Mouse (Mus musculus) CD4-positive helper T cell, adult 2 months (primary cell): ENCODE results near the gene Gm13539.
A peak's percentile ranks its signal among the peaks of the same experiment; 100 is the strongest.
"Not testable (repeated sequence)": the region's sequence is repeated elsewhere in the genome, so short reads cannot be mapped to it uniquely, and the experiment has no call there.

Source experiments
- DNase-seq: peaks from one replicate; pipeline ENCODE4 v3.0.0-alpha.2; 2012; ENCODE audit warnings: low read depth, missing footprints, low spot score

The Gm13539 gene

DNA sequence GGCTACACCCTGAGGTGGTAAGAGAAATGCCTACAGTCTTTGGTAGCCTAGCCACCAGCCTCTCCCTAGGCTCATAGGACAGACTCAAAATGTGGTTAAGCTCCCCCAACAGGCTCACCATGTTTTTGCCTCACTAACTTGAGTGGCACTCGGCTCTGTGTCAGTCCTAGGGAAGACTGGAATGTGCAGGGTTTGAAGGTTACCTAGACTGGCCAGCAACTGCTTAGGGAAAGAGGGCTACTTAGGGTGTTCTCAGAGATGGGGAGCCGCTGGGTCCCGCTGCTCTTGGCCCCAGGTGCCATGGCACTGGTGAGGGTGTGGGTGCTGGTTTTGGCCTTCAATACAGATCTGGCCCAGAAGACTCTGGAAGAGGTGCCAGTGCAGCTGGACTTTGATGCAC is at the start of gene Gm13539:
Gene Gm13539 (plus strand): TSS at position 301 of the 400 bp plus-strand sequence.
- DNase-seq = no peak

DNA sequence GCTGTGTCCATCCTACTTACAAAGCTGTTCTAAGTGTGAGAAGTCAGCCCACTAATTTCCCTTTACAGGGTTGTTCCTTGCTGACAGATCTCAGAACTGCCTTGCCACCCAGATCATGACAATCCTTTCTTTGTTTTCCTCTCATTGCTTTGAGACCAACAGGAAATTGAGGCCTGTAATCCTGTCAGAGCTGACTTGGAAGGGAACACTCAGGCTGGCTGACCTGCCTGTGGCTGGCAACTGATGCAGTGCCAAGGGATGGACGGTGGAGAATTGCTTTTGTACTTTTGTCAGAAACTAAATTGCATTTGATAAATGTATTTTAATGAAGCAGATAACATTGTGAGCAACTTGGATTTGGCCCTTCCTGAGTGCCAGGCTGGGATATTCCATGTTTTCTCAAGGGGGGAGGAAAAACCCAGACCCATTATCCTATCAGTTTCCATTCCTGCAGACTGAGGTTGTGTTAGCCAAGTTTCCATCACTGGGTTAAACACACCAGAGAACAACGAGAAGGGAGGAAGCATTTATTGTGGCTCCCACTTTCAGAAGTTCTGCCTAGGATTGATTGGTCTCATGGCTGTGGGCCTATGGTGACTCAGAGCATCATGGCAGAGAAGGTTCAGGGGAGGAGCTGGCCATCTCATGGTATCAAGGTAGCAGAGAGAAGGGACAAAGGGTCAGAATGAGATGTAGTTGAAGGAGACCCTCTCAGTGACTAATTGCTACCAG is 48.7 kb upstream of the Gm13539 start:
- no peak for DNase-seq

DNA sequence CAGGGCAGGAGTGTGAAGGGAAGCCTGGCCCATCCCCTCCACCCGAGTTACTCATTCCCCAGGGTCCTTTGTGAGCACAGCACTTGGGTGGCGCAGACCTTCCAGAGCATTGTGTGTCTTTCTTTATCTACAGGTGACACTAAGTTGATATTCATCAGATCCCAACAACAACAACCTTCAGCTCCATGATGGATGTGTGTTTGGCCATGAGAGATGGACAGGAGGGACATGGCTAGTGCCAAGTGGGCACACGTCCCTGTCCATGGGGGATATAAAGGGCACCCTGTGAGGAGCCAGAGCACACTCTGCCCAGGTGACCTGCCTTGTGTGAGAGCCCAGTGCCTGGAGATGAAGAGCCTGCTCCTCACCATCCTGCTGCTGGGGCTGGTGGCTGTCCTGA is 45.3 kb upstream of the Gm13539 start, which contains the start of gene Obp2b:
Gene Obp2b (plus strand): TSS at position 301 of the 400 bp plus-strand sequence.
- DNase-seq = not testable (repeated sequence)

DNA sequence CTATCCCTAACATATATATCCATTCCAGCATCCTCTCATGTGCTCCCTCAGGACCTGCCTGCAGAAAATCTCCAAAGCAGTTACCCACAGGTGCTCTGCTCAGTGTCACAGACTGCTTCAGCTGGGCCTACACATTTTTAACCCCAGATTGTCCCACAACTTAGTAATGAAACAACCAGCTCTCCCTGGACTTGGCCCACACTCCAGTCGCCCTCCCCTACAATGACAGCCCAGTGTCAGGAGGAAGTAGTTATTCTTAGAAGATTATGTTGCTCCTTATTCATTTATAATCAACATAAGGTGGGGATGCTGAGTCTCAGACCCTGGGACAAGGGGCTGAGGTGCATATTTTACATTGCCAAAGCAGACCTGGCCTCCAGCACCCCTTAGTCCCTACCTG is 40.4 kb upstream of the Gm13539 start:
- DNase-seq = peak; percentile 13

DNA sequence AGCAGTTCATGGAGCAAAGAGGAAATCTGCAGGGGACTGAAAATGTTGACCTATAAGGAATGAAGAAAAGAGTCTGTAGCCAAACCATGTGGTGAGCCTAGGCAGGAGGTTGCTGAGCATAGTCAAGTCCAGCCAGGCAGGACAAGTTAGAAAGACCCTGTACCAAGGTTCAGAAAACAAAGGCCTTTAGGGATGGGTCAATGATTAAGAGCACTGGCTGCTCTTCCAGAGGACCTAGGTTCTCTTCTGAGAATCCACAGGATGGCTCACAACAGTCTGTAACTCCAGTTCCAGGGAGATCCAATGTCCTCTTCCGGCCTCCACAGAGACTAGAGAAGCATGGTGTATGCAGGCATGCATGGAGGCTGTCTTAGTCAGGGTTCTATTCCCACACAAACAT is 27.9 kb upstream of the Gm13539 start:
- DNase-seq = no peak

DNA sequence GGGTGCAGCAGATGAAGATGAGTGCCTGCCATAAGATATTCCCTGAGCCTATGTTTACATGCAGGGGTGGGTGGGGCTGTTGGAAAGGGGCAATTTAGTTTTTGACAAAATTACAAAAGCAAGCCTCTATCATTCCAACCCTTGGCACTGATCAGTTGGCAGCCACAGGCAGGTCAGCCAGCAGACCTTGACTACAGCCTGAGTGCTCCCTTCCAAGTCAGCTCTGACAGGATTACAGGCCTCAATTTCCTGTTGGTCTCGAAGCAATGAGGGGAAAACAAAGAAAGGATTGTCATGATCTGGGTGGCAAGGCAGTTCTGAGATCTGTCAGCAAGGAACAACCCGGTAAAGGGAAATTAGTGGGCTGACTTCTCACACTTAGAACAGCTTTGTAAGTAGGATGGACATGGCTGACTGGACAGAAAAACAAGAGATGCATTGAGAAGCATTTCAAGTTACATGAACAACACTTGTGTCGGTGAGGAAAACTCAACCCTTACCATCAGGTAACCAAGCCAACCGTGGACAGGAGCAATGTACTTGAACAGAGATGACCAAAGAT is 23.9 kb upstream of the Gm13539 start:
- no peak for DNase-seq

DNA sequence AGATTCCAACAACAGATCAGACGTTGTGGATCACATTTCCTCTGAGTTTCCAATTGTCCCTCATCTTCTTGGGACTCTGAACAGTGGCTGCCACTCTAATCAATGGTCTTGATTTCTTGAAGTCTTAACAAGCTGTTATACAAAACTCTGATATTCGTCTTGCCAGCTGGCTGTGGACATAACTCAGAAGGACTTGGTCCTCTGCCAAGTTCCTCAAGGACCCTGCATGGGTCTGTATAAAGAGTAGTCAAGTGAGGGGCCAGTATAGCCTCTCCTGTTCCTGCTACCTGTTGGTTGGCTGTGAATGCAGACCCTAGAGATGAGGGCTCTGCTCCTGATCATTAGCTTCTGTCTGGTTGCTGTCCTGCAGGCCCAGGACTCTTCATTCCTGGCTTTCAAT is 16.8 kb upstream of the Gm13539 start, which contains the start of gene Lcn3:
Gene Lcn3 (plus strand): TSS at position 301 of the 400 bp plus-strand sequence.
- no peak for DNase-seq

DNA sequence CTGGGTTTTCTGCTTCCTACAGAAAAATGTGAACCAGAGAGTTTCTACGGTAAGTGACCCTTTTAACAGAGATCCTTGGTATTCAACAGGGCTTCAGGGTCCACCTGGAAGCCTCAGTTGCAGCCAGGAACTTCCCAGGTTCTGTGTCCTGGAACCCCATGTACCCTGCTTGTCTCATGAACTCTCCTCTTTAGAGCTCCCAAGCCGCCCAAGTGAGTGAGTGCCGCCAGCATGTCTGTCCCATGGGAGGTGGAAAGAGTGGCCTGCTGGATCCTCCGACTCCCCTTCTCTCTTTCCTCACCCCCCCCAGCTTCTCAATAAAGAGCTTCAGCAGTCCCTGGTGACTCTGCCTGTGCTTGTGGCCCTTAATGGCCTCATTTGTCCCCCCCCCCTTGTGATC is 14.3 kb upstream of the Gm13539 start:
- DNase-seq = no peak

DNA sequence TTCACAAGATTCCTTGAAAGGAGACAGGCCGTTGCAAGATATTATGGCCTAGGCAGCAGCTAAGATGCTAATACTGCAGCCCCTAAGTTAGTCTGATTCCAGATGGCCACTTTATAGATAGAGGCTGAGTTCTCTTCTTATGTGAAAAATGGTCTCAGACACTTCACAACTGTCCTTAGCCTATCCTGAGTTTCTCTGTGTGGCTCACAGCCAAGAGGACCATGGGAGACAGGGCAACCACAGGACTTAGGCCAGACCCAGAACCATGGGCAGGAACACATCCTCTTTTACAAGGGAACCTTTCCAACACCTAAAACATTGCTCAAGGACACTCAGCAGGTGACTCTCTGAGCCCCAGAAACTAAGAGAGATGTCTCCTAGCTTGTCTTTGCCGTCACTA is 8.6 kb upstream of the Gm13539 start:
- no peak for DNase-seq

DNA sequence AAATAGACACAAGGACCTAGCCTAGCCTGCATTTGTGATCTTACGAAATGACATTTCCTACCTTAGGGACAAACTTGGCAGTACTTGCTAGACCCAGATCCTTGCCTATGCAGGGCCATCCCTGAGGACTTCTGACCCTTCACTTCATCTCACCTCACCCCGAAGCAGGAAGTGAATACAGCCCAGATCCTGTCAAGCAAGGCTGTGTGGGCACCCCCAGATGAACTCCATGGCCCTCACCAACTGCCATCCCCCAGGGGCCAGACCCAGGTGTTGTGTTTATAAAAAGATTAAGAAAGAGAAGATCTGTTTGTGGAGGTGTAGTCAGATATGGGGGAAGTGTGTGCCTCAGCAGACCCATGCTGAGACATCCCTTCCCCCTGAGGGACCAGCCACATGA is 7.4 kb upstream of the Gm13539 start:
- no peak for DNase-seq

DNA sequence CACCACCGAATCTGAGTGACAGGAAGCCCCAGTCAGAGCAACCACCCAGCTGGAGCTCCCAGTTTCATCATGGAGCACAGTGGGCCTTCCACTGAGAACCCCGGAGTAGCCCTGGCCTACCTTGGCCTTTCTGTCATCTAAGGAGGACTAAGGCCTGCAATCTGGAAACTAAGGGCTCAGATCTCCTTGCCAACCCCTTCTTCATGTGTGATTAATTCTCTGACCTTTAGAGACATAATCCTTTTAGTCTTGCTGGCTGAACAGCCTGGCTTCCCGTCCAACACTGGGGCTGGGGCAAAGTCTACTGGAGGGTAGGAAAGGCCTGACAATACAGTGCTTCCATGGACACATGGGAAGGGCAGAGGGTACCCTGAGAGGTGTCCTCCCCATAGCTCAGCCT is 6.1 kb upstream of the Gm13539 start:
- no peak for DNase-seq

DNA sequence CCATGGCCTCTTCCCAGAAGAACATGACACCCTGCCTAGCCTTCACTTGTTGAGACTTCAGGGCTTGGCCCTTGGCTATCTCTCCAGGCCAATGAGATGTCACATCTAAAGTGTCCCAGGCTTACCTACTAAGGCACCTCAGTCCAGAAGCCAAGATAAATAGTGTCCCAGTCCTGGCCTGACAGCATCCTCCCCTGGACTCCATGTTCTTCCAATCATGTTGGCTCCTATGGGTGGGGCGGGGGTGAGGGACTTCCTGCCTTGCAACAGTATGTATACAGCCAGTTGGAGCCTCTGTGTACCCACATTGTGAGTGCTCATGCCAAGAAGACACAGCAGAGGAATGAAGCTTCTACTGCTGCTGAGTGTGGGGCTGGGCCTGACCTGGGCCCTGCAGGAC is 5.3 kb upstream of the Gm13539 start, which contains the start of gene Lcn11:
Gene Lcn11 (plus strand): TSS at position 301 of the 400 bp plus-strand sequence.
- no peak for DNase-seq

DNA sequence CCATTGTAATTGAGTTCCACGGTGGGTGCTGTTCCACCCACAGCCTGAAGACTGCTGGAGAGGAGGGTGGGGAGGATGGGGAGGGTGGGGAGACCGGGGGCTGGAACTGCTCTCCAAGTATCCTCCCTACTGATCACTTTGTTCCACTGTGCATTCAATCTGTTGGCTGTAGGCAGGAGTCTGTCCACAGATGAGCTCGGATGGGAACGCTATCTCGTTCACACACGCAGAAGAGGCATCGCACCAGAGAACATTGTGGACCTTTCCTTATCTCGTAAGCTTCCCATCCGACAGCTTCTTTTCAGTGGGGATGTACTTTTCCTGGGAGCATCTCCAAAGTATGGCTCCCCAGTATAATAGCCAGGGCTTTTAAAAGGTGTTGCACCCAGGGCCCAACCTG is 3.0 kb upstream of the Gm13539 start:
- DNase-seq = no peak

DNA sequence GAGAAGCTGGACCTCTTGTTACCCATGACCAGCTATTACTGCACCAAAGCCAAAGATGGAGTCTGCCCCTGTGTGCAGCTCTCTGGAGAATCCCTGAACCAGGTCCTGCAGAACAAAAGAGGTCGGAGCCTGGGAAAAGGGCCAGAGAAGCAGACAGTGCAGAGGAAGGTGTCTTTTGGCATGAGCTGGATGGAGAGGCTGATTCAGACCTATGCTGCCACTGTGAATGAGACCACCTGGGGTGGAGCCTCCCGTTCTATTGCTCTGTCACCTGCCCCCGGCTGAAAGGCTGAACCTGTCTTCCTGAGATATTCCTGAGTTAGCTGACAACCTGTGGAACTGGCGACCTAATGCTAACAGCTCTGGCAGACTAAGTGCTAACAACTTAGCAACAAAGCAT is 1.1 kb upstream of the Gm13539 start:
- DNase-seq = no peak

DNA sequence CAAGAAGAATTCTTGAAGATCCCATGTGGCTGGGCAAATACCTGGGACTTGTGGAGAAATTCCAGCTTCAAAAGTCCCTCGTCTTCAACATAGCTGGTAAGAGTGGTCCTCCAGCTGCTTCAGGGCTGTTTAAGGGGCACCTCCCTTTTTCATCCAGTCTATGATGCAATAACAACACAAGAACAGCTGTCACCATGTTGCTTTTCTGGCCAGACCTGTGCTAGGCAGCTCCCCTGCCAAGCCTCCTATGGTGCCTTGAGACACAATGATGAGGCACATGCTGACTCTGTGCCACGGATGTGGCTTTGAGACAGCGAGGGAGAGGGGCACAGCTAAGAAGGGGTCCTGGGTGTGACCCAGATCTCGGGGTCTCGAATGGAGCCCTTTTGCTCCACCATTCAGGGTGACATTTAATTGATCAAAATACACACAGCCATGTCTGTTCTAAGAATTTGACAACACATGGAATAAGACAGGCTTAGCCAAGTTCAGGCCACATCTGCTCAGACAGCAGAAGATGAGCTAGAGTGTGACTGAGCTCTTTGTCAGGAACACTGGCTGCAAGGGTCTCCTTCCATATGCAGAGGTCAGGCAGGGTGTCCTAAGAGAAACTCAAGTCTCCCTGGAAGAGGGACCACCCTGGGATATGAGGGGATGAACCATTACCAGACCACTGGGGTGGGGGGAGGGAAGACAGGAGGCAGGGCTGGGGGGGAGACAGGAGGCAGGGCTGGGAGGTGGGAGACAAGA is 3.7 kb downstream of the Gm13539 start:
- no peak for DNase-seq

DNA sequence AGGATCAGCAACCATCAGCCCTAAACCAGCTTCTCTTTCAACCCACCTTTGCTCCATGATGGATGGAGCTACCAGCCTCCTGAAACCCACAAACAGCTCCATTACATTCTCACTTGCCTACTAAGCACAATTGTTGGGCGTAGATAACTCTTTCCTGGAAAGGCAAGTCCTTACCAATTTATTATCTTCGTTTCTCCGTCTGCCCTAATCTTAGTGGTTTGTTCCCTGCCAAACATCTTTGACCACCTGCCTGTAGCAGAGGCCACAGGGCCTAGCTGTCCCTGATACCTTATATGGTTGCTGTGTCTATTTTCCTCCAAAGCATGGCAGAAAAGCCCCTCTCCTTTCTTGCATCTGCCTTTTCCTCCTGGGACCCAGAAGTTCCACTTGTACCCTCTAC is 7.0 kb downstream of the Gm13539 start:
- DNase-seq = no peak

DNA sequence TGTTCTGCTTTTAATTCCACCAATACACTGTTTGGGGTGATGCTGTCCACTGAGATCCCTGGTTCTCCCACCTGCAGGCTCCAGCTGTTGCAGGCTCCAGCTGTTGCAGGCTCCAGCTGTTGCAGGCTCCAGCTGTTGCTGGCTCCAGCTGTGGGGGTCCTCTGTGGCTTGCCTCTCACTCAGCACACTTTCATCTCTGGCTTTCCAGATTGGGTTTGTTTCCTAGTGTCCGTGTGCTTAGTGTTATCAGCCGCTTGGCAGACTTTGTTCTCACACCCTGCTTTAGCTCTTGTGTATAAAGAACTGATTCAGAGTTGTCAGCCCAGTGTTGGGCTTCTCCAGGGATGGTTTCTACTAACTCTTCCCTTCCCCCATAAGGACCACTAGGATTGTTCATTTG is 15.6 kb downstream of the Gm13539 start:
- no peak for DNase-seq

DNA sequence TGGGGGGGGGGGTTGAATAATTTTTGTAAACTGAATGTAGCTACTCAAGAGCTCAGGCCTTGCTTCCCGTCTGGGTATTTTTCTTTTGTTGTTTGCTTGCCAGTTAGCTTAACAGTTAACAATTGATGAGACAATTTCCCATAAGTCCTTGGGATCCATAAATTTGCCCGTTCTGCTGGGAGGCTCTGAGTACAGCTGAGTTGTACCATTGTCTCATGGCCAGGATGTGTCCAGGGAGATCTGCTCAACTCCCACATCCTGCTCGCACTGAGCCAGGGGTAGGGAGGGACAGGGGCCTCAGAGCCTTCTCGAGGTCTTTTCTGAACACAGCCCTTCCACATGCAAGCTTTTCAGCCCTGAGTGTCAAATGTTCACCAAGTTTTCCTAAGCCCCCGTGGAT is 16.0 kb downstream of the Gm13539 start:
- DNase-seq = no peak

DNA sequence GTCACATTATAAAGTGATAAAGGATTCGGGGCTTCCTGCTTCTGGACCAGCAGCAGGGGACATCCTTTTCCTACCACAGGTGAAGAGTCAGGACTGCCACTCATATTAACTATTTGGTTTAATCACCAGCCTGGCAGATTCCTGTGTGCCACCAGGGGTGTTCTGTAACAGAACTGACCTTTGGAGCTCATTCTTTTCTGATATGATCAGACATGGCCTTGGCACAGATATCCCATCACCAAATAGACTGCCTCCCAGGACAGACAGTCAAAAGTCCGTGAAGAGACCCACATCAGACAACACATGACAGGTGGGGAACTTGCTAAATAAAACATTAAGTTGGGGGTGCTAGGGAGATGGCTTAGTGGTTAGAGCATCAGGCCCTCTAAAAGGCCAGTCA is 29.7 kb downstream of the Gm13539 start:
- no peak for DNase-seq

DNA sequence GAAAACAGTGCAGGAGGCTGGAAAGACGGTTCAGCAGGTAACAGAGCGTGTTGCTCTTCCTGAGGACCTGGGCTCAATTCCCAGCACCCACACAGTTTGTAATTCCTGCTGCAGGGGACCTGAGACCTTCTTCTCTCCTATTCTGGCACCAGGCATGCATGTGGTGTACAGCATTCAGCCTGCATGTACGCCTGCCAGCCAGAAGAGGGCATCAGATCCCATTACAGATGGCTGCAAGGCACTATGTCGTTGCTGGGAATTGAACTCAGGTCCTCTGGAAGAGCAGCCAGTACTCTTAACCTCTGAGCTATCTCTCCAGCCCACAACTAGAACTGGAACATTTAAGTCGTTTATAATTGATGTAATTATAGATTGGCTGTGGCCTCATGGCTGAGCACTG is 31.3 kb downstream of the Gm13539 start:
- DNase-seq = no peak

DNA sequence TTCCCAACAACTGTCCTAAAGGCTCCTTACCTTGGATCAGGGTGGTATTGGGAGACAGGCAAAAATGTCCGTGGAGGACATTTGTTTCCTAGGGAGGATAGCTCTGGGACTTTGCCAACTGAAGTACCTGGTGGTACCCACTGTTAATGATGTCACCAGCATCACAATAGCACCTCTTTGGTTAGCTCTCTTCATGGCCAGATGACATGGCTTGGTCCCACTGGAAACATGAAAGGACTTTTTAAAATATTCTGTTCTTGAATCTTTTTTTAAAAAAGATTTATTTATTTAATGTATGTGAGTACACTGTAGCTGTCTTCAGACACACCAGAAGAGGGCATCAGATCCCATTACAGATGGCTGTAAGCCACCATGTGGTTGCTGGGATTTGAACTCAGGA is 33.7 kb downstream of the Gm13539 start, which contains the start of gene Glt6d1:
Gene Glt6d1 (minus strand): TSS at position 101 of the 400 bp plus-strand sequence.
- DNase-seq = not testable (repeated sequence)

DNA sequence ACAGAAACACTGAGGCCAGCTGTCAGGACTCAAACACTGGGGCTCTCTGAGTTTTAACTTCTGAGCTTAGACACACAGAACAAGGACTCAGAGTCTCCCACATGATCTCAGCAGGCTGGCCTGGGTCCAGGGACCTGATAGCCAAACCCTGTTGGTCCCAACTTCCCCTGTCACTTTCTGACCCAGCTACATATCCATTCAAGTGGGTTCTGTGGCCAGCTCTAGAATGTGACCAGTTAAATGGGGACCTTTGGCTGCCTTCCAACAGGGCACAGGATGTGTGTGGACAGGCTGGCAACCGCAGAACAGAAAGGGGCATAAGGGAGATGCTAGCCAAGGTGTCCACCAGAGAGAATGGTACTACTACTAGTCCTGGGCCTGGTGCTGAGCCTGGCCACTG is 40.7 kb downstream of the Gm13539 start, which contains the start of gene Lcn9:
Gene Lcn9 (plus strand): TSS at position 348 of the 400 bp plus-strand sequence.
- no peak for DNase-seq
